Mouse (Mus musculus) kidney, adult 2 months (tissue): ENCODE results near the gene Atoh8.

Source experiments
- CTCF ChIP-seq: fragments of 200-500 bp; conservative IDR thresholded peaks from 2 replicates; pipeline ENCODE4 v1.5.1; 2011; ENCODE audit warnings: low read depth, mild to moderate bottlenecking, control low read depth, low read length, moderate library complexity, mixed read lengths; ENCODE audit not compliant: insufficient read depth, insufficient read length
- POLR2A ChIP-seq: fragments of 200-500 bp; IDR thresholded peaks from one replicate; pipeline ENCODE4 v1.6.1; 2011; ENCODE audit warnings: low read depth, low read length, control low read depth

DNA sequence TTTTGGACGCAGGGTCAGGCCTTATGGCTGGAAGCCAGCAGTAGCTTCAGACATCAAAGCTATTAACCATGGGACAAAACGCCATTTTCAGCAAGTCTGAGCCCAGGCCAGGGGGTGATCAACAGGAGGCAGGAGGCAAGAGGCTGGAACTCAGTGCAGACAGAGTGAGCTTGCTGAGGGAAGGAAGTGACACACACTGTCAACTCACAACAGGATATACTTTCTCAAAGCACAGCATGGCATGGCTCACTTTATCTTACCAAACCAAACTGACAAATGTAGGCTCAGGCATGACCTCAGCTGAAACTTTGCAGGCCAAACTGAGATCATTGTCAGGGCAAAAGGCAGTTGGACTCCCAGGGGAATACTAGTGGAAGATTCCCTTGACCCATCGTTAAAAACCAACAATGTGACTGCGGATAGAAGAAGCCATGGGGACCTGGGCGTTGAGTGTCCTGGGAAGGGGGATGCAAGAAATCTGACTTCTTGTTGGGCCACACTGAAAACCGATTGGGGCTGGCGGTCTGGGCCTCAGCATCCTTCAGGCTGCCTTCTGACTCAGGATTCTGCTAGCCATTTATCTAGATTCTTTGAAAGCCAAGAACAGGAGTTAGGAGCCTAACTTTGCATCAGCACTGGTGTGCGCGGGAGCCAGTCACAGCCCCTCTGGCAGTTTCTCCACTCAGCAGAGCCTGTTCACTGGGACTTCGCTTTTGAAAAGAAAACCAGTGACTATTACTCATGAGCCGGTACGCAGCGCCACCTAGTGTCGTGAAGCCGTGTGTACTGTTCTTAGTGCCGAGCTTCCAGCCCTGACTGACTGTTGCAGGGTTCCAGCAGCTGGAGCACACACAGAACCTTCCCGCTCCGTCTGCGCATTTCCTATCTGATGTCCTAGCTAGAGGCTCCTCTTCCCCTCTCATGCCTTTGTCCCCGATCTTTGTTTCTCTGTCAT lies 70.8 kb downstream of the Atoh8 start:
- TF ChIP-seq POLR2A (no peak), CTCF (peak; percentile 98)
